Mouse (Mus musculus): ENCODE measurements at regions not wholly inside any gene's neighbourhood (a gene's known extent, or its start where the extent isn't known, plus 50 kb on each side); places are given as distances from the start of the nearest gene placed in this dataset.

- TF ChIP-seq CTCF (conservative IDR thresholded peaks at IDR 0.05; ENCODE audit: low read length), result no peak
- no peak for TF ChIP-seq POU5F1 (IDR thresholded peaks at IDR 0.05; ENCODE audit: borderline replicate concordance, low read length)
These were observed 267.8 kb upstream of the Habp2 start for GRCm38 (mm10) chr19:56019143-56019542.

All from E14TG2a.4 (cell line).